ENCODE assay signal across 8 mouse cellular contexts in genomic region chr7:19789904-19790347, GRCm38 (mm10). TPM values are rescaled to one million over a fixed set of nuclear protein-coding genes. Genes with fewer than 3 reads are reported as not detected.
DNase-seq lines count a peak whose midpoint lies in the region; ATAC-seq and TF ChIP-seq lines count a peak whose summit lies in the region.

No protein-coding gene starts in this region.

- 0 out of 2 replicates have a peak, but pooled peaks cover 3% of the 10 kb centered on the region for H3K27me3 ChIP-seq in forebrain, embryonic 16.5 days (replicated peaks; ENCODE audit: control insufficient read depth, insufficient read depth, low read length)
- H3K27me3 ChIP-seq in lung, embryonic 14.5 days (ENCODE audit: insufficient read depth, low read length): no peaks in the 10 kb centered on the region

- peak overlapping the region in 1 of 2 experiments; percentile 47; a peak in 1 of 4 replicates for H3K4me3 ChIP-seq in ES-E14 (ENCODE audit: insufficient read depth in 1 of 2, low read depth in 1 of 2, low read length in 2 of 2, poor library complexity in 1 of 2, severe bottlenecking in 1 of 2)
- H3K4me3 ChIP-seq in forebrain, embryonic 16.5 days (replicated peaks; ENCODE audit: low read length): peak overlapping the region; percentile 42
- peak overlapping the region; percentile 49 for H3K4me3 ChIP-seq in layer of hippocampus, adult 2 months
- H3K4me3 ChIP-seq in lung, embryonic 14.5 days (ENCODE audit: low read depth, low read length): peak overlapping the region; percentile 26

- no peaks in the 10 kb centered on the region; the same call in 1 of the 2 replicates for H3K36me3 ChIP-seq in ES-E14 (ENCODE audit: control insufficient read depth, insufficient read depth, low read length, poor library complexity, severe bottlenecking)
- H3K36me3 ChIP-seq in forebrain, embryonic 16.5 days (ENCODE audit: control insufficient read depth, insufficient read depth): no peaks in the 10 kb centered on the region
- no peaks in the 10 kb centered on the region for H3K36me3 ChIP-seq in lung, embryonic 14.5 days (ENCODE audit: insufficient read depth)

- DNase-seq in ES-E14 (ENCODE audit: low read depth, low spot score): peak; percentile 80
- peak; percentile 82 to 88 for DNase-seq in cerebellum, adult 18-20 months
- peak; percentile 94 to 98 for DNase-seq in heart, postnatal 36 days
- DNase-seq in layer of hippocampus, adult 2 months (ENCODE audit: low spot score in 2 of 2): peak; percentile 74 to 96
- peak; percentile 95 for DNase-seq in lung, embryonic 14.5 days
- peak; percentile 85 for DNase-seq in testis, postnatal 14 days (ENCODE audit: low spot score)

- TF ChIP-seq CTCF in layer of hippocampus, adult 2 months (conservative IDR thresholded peaks at IDR 0.05): peak; percentile 99
- peak; percentile 99 for TF ChIP-seq CTCF in lung, embryonic 14.5 days (IDR thresholded peaks at IDR 0.05; ENCODE audit: low read depth)

- H3K27ac ChIP-seq in ES-E14 (ENCODE audit: insufficient read depth, low read depth, low read length, poor library complexity, severe bottlenecking): no peak overlapping the region
- H3K27ac ChIP-seq in forebrain, embryonic 16.5 days (ENCODE audit: low read length): no peak overlapping the region
- no peak overlapping the region for H3K27ac ChIP-seq in layer of hippocampus, adult 2 months
- H3K27ac ChIP-seq in lung, embryonic 14.5 days (ENCODE audit: low read depth): no peak overlapping the region

- no peaks in the 10 kb centered on the region for H3K9me3 ChIP-seq in ES-E14 (ENCODE audit: control insufficient read depth, insufficient read depth, low read depth, low read length)
- no peaks in the 10 kb centered on the region for H3K9me3 ChIP-seq in forebrain, embryonic 16.5 days (ENCODE audit: control insufficient read depth, low read length)
- no peaks in the 10 kb centered on the region for H3K9me3 ChIP-seq in lung, embryonic 14.5 days (ENCODE audit: low read depth, low read length)

- intact Hi-C loops in heart, postnatal 36 days (cut with DNase I): loop anchor here (1.0 to 2.0 kb wide), 2 partner anchors 40 to 121 kb away; partner anchors contain the start of gene Nectin2

- H3K9ac ChIP-seq in ES-E14 (ENCODE audit: insufficient read depth, low read depth, low read length, poor library complexity, severe bottlenecking): 0 out of 2 replicates have a peak overlapping the region, but pooled peaks have one; percentile 13
- peak overlapping the region; percentile 54 for H3K9ac ChIP-seq in forebrain, embryonic 16.5 days (replicated peaks; ENCODE audit: low read depth, low read length)
- H3K9ac ChIP-seq in lung, embryonic 14.5 days: peak overlapping the region; percentile 42; the same call in 1 of the 2 replicates

- in situ Hi-C loops in ES-E14 (cut with MboI; ENCODE audit: low sequenced_read_pairs in 2 of 2, unreplicated experiment in 2 of 2): loop anchor here in 1 of 2 experiments (5.0 kb wide), 1 partner anchor 43 kb away; no protein-coding TSS in a partner anchor

- under 1% methylated on average over 19 of the region's 19 CpGs for WGBS in forebrain, embryonic 16.5 days
- WGBS in lung, embryonic 14.5 days: under 1% methylated on average over 19 of the region's 19 CpGs

- H3K4me2 ChIP-seq in forebrain, embryonic 16.5 days (ENCODE audit: low read length): peak overlapping the region; percentile 80
- peak overlapping the region; percentile 67 for H3K4me2 ChIP-seq in lung, embryonic 14.5 days

- ATAC-seq in forebrain, embryonic 16.5 days: peak; percentile 62
- ATAC-seq in lung, embryonic 14.5 days (ENCODE audit: insufficient read depth): peak; percentile 76
- ATAC-seq in neutrophil, adult 5-6 weeks (ENCODE audit: extremely low read depth, insufficient number of reproducible peaks, low FRiP score, poor library complexity, severe bottlenecking): peak; percentile 74

- peaks cover 0 to 3% of the 10 kb centered on the region in 2 experiments; a peak in 2 of 4 replicates for H3K4me1 ChIP-seq in ES-E14 (ENCODE audit: control insufficient read depth in 2 of 2, insufficient read depth in 2 of 2, low read length in 2 of 2, poor library complexity in 1 of 2)
- peaks cover 6% of the 10 kb centered on the region for H3K4me1 ChIP-seq in forebrain, embryonic 16.5 days (replicated peaks; ENCODE audit: control insufficient read depth, insufficient read depth, low read length)
- no peaks in the 10 kb centered on the region for H3K4me1 ChIP-seq in lung, embryonic 14.5 days (ENCODE audit: insufficient read depth)

TF ChIP-seq in ES-E14, 5 proteins besides CTCF, POLR2A, EP300 and RAD21:
- TF ChIP-seq ZC3H11A (IDR thresholded peaks at IDR 0.05; ENCODE audit: borderline replicate concordance, low read depth, low read length): no peak
- TF ChIP-seq MAFK (IDR thresholded peaks at IDR 0.05; ENCODE audit: insufficient read depth, low read depth, low read length): no peak
- no peak for TF ChIP-seq CHD2 (IDR thresholded peaks at IDR 0.05; ENCODE audit: low read depth, low read length)
- TF ChIP-seq ZNF384 (IDR thresholded peaks at IDR 0.05; ENCODE audit: low read depth, low read length): no peak
- no peak for TF ChIP-seq HCFC1 (IDR thresholded peaks at IDR 0.05; ENCODE audit: borderline replicate concordance, insufficient read depth, low read length)

RNA-seq across cellular contexts. Expression of gene Cblc, which starts 6.7 kb away (rescaled TPM):
- total RNA-seq in ES-E14 (2012; rRNA removed): 3.5 and 6.6 TPM in 2 replicates
- not detected in 2 replicates for polyA plus RNA-seq in forebrain, embryonic 16.5 days (2015; fragmentation: Nextera tagmentation; extraction: Ambion mirVana)
- total RNA-seq in heart, postnatal 36 days (2021): under 1 TPM; 0.75 to 0.81 TPM
- not detected for total RNA-seq in layer of hippocampus, adult 2 months (2021)
- 6.8 and 10.2 TPM in 2 replicates for polyA plus RNA-seq in lung, embryonic 14.5 days (2014; fragmentation: Nextera tagmentation; extraction: Ambion mirVana)
- total RNA-seq in neutrophil, adult 5-6 weeks (2017): 1.4 and 3.6 TPM in 2 replicates

RNA-seq across cellular contexts. Expression of gene Bcam, which starts 19.1 kb away (rescaled TPM):
- 167 and 309 TPM in 2 replicates for total RNA-seq in ES-E14 (2012; rRNA removed)
- polyA plus RNA-seq in forebrain, embryonic 16.5 days (2015; fragmentation: Nextera tagmentation; extraction: Ambion mirVana): 7.9 and 8.8 TPM in 2 replicates
- 100 to 1,000 TPM; 210 to 232 TPM for total RNA-seq in heart, postnatal 36 days (2021)
- total RNA-seq in layer of hippocampus, adult 2 months (2021): 10 to 100 TPM in 1 of 2 experiments, 1 to 10 TPM in 1; 9.2 to 14.8 TPM
- 206 and 209 TPM in 2 replicates for polyA plus RNA-seq in lung, embryonic 14.5 days (2014; fragmentation: Nextera tagmentation; extraction: Ambion mirVana)
- not detected in 2 replicates for total RNA-seq in neutrophil, adult 5-6 weeks (2017)

RNA-seq across cellular contexts. Expression of gene Bcl3, which starts 32.6 kb away (rescaled TPM):
- 14.3 and 28.8 TPM in 2 replicates for total RNA-seq in ES-E14 (2012; rRNA removed)
- 0.30 and 0.92 TPM in 2 replicates for polyA plus RNA-seq in forebrain, embryonic 16.5 days (2015; fragmentation: Nextera tagmentation; extraction: Ambion mirVana)
- 1 to 10 TPM; 3.5 TPM for total RNA-seq in heart, postnatal 36 days (2021)
- total RNA-seq in layer of hippocampus, adult 2 months (2021): under 1 TPM; 0.46 to 0.83 TPM
- polyA plus RNA-seq in lung, embryonic 14.5 days (2014; fragmentation: Nextera tagmentation; extraction: Ambion mirVana): 4.4 and 6.7 TPM in 2 replicates
- 59.9 and 60.2 TPM in 2 replicates for total RNA-seq in neutrophil, adult 5-6 weeks (2017)

RNA-seq across cellular contexts. Expression of gene Nectin2, which starts 39.6 kb away (rescaled TPM):
- 241 and 392 TPM in 2 replicates for total RNA-seq in ES-E14 (2012; rRNA removed)
- 42.3 and 48.4 TPM in 2 replicates for polyA plus RNA-seq in forebrain, embryonic 16.5 days (2015; fragmentation: Nextera tagmentation; extraction: Ambion mirVana)
- total RNA-seq in heart, postnatal 36 days (2021): 10 to 100 TPM; 33.2 to 41.7 TPM
- total RNA-seq in layer of hippocampus, adult 2 months (2021): 1 to 10 TPM; 4.5 to 5.9 TPM
- 120 and 125 TPM in 2 replicates for polyA plus RNA-seq in lung, embryonic 14.5 days (2014; fragmentation: Nextera tagmentation; extraction: Ambion mirVana)
- 0.23 TPM in 1 of 2 replicates, not detected in the other for total RNA-seq in neutrophil, adult 5-6 weeks (2017)

Comparison
In these comparisons a context has a peak if more than half of its experiments do, and no peak if none do; other contexts are left out.
1. RNA of gene Bcam, which starts 19.1 kb away (total RNA-seq): 210 to 232 TPM in heart, postnatal 36 days and 167 to 309 TPM in ES-E14; 9.2 to 14.8 TPM in layer of hippocampus, adult 2 months and not detected in neutrophil, adult 5-6 weeks; every median in the first group is over 10 times any median in the second.
2. Peak in every context shown above with its lines, with median percentiles within 50 percentile points of each other: DNase-seq, H3K9ac ChIP-seq and ATAC-seq.